Mouse (Mus musculus) liver, embryonic 14.5 days (tissue): ENCODE measurements around the gene Slc41a3. TPM values are rescaled to one million over a fixed set of nuclear protein-coding genes. Genes with fewer than 3 reads are reported as not detected.

Experiments
- ATAC-seq: fragments of 200-750 bp; cut with Nextera tagmentation; 2 replicates; pipeline ENCODE4 v1.8.0; 2017; ENCODE audit warnings: moderate number of reproducible peaks, mild to moderate bottlenecking, moderate library complexity; ENCODE audit not compliant: insufficient read depth
- DNase-seq, 3 experiments: peaks; one replicate each; pipeline ENCODE4 v3.0.0-alpha.2; 2012 to 2013; ENCODE audit warnings: low read depth in 3 of 3, low spot score in 3 of 3
- H3K27ac ChIP-seq: fragments of 300-500 bp; sonication (generic); 2 replicates; pipeline ENCODE4 v1.5.1; 2014; ENCODE audit warnings: moderate library complexity, mild to moderate bottlenecking, control low read depth, inconsistent platforms
- H3K27me3 ChIP-seq: fragments of 300-500 bp; sonication (generic); 2 replicates; pipeline ENCODE4 v1.6.1; 2014; ENCODE audit warnings: mild to moderate bottlenecking, low read length, moderate library complexity; ENCODE audit not compliant: control insufficient read depth, insufficient read depth
- H3K36me3 ChIP-seq: fragments of 300-500 bp; sonication (generic); replicated peaks from 2 replicates; pipeline ENCODE4 v1.6.1; 2014; ENCODE audit warnings: low read depth; ENCODE audit not compliant: control insufficient read depth, insufficient read depth
- H3K4me1 ChIP-seq, 2 experiments: fragments of 200-500 bp in 1 of 2; fragments of 300-500 bp in 1 of 2; sonication (generic) in 1 of 2; replicated peaks; 2 replicates each; pipeline ENCODE4 v1.6.1; 2012 to 2014; ENCODE audit warnings: antibody characterized with exemption in 1 of 2, inconsistent platforms in 1 of 2, low read length in 1 of 2; ENCODE audit not compliant: control insufficient read depth in 2 of 2, insufficient read depth in 2 of 2
- H3K4me2 ChIP-seq: fragments of 300-500 bp; sonication (generic); 2 replicates; pipeline ENCODE4 v1.6.1; 2014; ENCODE audit warnings: low read depth, mild to moderate bottlenecking, control low read depth, moderate library complexity
- H3K4me3 ChIP-seq, 2 experiments: fragments of 200-500 bp in 1 of 2; fragments of 300-500 bp in 1 of 2; sonication (generic) in 1 of 2; 2 replicates each; pipeline ENCODE4 v1.5.1; 2012 to 2014; ENCODE audit warnings: low read depth in 2 of 2, low read length in 2 of 2, mild to moderate bottlenecking in 2 of 2, control low read depth in 1 of 2, inconsistent platforms in 1 of 2, moderate library complexity in 1 of 2; ENCODE audit not compliant: insufficient read depth in 1 of 2
- H3K9ac ChIP-seq: fragments of 300-500 bp; sonication (generic); replicated peaks from 2 replicates; pipeline ENCODE4 v1.6.1; 2014; ENCODE audit warnings: mild to moderate bottlenecking, control low read depth, moderate library complexity
- H3K9me3 ChIP-seq: fragments of 300-500 bp; sonication (generic); 2 replicates; pipeline ENCODE4 v1.6.1; 2016; ENCODE audit warnings: low read length, mixed read lengths; ENCODE audit not compliant: control insufficient read depth
- CTCF ChIP-seq: IDR thresholded peaks from 2 replicates; pipeline ENCODE4 v1.5.1; 2016; ENCODE audit warnings: antibody characterized with exemption, low read depth, control low read depth
- EP300 ChIP-seq: IDR thresholded peaks from 2 replicates; pipeline ENCODE4 v1.6.1; 2016; ENCODE audit warnings: antibody characterized with exemption, low read depth
- WGBS: fragments of 180-500 bp; shearing (Covaris S2); extraction: QIAGEN DNeasy Blood & Tissue Kit; methylation state at CpG from one replicate; pipeline ENCODE4 v1.1.7; 2014; ENCODE audit not compliant: insufficient replicate concordance; 5-methylcytosine and 5-hydroxymethylcytosine counted together
- polyA plus RNA-seq, 2 experiments: library from polyadenylated mRNA; depleted of rRNA in 1 of 2; stranded (reverse) in 1 of 2; unstranded in 1 of 2; fragments of >200 nt; fragmentation: Nextera tagmentation in 1 of 2; extraction: Ambion mirVana in 1 of 2; gene quantifications; 2 replicates each; pipeline versions ENCODE4 v1.2.1 to v1.2.3; 2012 to 2014

Gene Slc41a3
- polyA plus RNA-seq, 2 experiments, result 23.5 to 27.6 TPM

DNA sequence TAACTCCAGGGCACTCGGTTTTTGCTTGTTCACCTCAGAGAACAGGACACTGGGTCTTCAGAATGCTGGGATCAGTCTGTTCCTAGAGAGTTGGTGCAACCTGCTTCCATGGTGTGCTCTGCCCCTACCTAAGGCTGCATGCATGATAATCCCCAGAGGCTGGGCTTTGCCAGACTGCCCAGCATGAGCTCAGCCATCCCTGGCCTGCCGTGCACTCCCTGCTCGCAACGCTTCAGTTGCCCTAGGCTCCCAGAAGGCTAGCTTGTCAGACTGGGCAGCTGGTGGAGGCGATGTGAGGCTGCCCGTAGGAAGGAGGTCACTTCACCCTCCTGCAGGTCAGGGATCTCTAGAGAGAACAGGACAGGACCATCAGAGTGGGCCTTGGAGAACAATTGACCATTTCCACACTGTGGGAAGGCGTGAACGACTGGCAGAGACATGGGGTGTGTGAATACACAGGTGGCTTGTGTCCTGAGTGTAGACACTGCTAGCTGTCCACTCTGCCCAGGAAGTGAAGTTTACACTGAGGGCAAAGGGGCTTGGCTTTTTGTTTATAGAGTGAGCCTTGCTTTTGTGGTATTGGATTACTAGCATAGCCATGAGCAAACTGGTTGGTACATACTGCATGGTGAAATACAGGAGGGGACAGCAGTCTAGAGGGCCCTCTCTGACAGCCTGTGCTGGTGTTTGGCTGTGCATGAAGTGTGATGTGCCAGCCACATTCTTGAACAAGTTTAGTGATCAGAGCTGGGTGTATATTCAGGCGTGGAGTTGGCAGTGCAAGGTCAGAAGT is 16.5 kb downstream of the Slc41a3 start:
- H3K27ac ChIP-seq, result peak overlapping the region; percentile 97
- H3K4me1 ChIP-seq, result peaks cover 67 to 85% of the 10 kb centered on the region in 2 experiments
- peak overlapping the region; percentile 54 to 59 for H3K4me3 ChIP-seq
- peaks cover 12% of the 10 kb centered on the region for H3K36me3 ChIP-seq
- ATAC-seq (no peak), DNase-seq (no peak)
- TF ChIP-seq EP300, result no peak
- TF ChIP-seq CTCF, result no peak; the same call in 1 of the 2 replicates
- WGBS, result 42% methylated on average over 9 of the region's 9 CpGs
- H3K4me2 ChIP-seq, result peak overlapping the region; percentile 92
- H3K27me3 ChIP-seq, result no peaks in the 10 kb centered on the region
- no peaks in the 10 kb centered on the region for H3K9me3 ChIP-seq
- H3K9ac ChIP-seq, result peak overlapping the region; percentile 65

DNA sequence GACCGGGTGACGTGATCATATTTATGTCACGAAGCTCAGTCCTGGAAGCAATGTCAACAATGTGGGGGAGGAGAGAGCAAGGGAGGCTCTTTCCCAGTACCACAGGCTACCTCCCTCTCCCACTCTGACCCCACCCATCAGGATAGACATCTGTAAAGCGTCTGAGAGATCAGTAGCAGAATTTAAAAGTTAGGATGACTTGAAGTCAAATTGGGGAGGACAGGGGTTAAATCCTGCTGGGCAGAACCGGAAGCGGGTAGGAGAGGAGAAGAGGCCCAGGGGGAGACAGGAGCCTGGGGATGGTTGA is 17.0 kb downstream of the Slc41a3 start:
- DNase-seq (peak in 1 of 3 experiments; percentile 42), ATAC-seq (no peak; the same call in 1 of the 2 replicates)
- H3K27ac ChIP-seq, result peak overlapping the region; percentile 97
- H3K9ac ChIP-seq, result peak overlapping the region; percentile 65
- H3K4me1 ChIP-seq, result peaks cover 67 to 83% of the 10 kb centered on the region in 2 experiments
- no peaks in the 10 kb centered on the region for H3K9me3 ChIP-seq
- no peaks in the 10 kb centered on the region for H3K27me3 ChIP-seq
- H3K4me2 ChIP-seq, result peak overlapping the region; percentile 92
- peaks cover 18% of the 10 kb centered on the region for H3K36me3 ChIP-seq
- TF ChIP-seq EP300, result no peak
- no peak for TF ChIP-seq CTCF
- WGBS, result 32% methylated on average over 6 of the region's 6 CpGs
- peak overlapping the region; percentile 54 to 59 for H3K4me3 ChIP-seq

DNA sequence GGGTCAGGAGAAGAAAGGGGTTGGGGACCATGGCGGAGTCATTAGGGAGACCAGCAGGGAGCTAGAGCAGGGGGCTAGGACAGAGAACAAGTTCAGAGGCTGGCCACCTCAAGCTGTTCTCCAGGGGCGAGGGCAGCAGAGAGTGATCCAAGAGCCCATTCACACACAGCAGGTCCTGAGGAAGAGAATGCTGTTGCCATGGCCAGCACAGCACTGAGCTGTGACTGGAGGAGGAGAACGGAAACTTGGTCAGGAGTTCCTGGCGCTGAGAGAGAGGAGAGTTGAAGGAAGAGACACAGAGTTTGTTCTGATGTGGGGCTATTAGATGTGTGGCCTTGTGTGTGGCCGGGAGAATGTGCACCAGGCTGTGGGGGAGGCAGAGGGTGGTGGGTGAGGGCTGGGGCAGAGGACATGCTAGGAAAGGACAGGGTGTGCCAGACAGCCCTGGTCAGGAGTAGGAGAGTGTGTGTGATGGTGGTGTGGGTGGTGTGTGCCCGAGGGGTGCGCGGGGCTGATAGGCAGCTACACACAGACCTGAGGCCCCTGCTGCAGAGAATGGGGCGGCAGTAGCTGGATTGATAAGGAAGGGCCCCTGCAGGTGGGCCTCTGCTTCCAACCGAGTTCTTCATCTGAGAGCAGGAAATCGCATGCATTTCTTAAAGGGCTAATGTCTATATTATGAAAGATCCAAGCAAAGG is 18.4 kb downstream of the Slc41a3 start:
- no peaks in the 10 kb centered on the region for H3K27me3 ChIP-seq
- H3K4me3 ChIP-seq, result peak overlapping the region; percentile 54 to 59
- H3K4me2 ChIP-seq, result peak overlapping the region; percentile 92
- TF ChIP-seq CTCF (0 out of 2 replicates have a peak, but pooled peaks have one; percentile 20), EP300 (peak; percentile 91)
- H3K9ac ChIP-seq, result peak overlapping the region; percentile 65
- DNase-seq (peak; percentile 82 to 83 (median 82)), ATAC-seq (peak; percentile 89)
- H3K27ac ChIP-seq, result peak overlapping the region; percentile 97
- H3K9me3 ChIP-seq, result no peaks in the 10 kb centered on the region
- peaks cover 30% of the 10 kb centered on the region for H3K36me3 ChIP-seq
- 11% methylated on average over 11 of the region's 11 CpGs for WGBS
- peaks cover 67 to 70% of the 10 kb centered on the region in 2 experiments for H3K4me1 ChIP-seq

DNA sequence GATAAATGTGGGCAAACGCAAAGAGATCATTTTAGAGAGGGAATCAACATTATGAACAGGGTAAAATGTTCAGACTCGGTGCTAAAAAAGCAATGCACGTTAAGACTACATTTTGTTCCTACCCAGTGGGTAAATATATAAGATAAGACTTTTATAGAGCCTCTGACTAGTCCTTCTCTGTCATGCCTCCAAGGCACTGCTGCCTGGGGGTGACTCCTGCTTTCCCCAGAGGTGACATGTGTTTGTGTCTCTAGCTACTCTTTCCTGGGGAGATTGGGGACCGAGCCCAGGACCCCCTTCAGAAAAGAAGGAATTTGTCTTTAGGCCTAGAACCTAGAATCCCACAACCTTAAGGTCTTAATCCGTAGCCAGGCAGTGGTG is 18.9 kb downstream of the Slc41a3 start:
- peaks cover 36% of the 10 kb centered on the region for H3K36me3 ChIP-seq
- ATAC-seq (peak; percentile 21; the same call in 1 of the 2 replicates), DNase-seq (no peak)
- peaks cover 62 to 64% of the 10 kb centered on the region in 2 experiments for H3K4me1 ChIP-seq
- H3K9me3 ChIP-seq, result no peaks in the 10 kb centered on the region
- TF ChIP-seq CTCF (no peak), EP300 (no peak)
- peak overlapping the region; percentile 65 for H3K9ac ChIP-seq
- peak overlapping the region; percentile 12 to 54; a peak in 3 of 4 replicates for H3K4me3 ChIP-seq
- no peaks in the 10 kb centered on the region for H3K27me3 ChIP-seq
- peak overlapping the region; percentile 97 for H3K27ac ChIP-seq
- 17% methylated on average over 5 of the region's 5 CpGs for WGBS
- H3K4me2 ChIP-seq, result peak overlapping the region; percentile 92

DNA sequence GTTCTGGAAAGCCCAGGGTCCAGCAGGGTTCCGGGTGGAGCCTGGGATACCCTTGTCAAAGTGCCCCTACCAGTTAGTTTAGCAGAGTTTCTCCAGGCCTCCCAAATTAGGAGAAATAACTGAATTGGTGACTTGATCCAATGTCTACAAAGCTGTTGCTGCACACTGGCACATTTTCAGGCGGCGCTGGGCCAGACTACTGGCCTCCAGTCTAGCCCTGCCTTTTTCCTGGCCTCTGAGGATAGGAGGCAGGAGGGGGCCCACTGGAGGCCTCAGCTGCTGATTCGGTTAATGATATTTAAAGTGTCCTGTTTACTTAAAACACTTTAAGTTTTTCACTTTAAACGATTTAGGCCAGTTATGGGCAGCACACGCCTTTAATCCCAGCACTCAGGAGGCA is 19.7 kb downstream of the Slc41a3 start:
- DNase-seq, result no peak
- H3K4me1 ChIP-seq, result peaks cover 57 to 65% of the 10 kb centered on the region in 2 experiments

More for the DNA sequence above, 19.7 kb downstream of the Slc41a3 start:
- peak overlapping the region; percentile 65 for H3K9ac ChIP-seq
- H3K27me3 ChIP-seq, result no peaks in the 10 kb centered on the region
- H3K36me3 ChIP-seq, result peaks cover 39% of the 10 kb centered on the region
- H3K4me2 ChIP-seq, result peak overlapping the region; percentile 92
- TF ChIP-seq EP300 (no peak), CTCF (no peak)
- 18% methylated on average over 6 of the region's 6 CpGs for WGBS
- H3K4me3 ChIP-seq, result peak overlapping the region; percentile 52 to 54
- ATAC-seq, result no peak
- H3K9me3 ChIP-seq, result no peaks in the 10 kb centered on the region
- peak overlapping the region; percentile 97 for H3K27ac ChIP-seq
